Mouse (Mus musculus) ES-E14 (cell line): ENCODE data around the gene Smdt1. TPM values are rescaled to one million over a fixed set of nuclear protein-coding genes. Genes with fewer than 3 reads are reported as not detected.

ENCODE experiments used
- DNase-seq: peaks from one replicate; pipeline ENCODE4 v3.0.0-alpha.2; 2013; ENCODE audit warnings: low read depth, low spot score
- H3K27ac ChIP-seq: 2 replicates; pipeline ENCODE4 v1.5.1; 2012; ENCODE audit warnings: low read depth, mild to moderate bottlenecking, low read length, moderate library complexity, mixed read lengths; ENCODE audit not compliant: poor library complexity, insufficient read depth, severe bottlenecking
- H3K36me3 ChIP-seq: 2 replicates; pipeline ENCODE4 v1.6.1; 2012; ENCODE audit warnings: mild to moderate bottlenecking, low read length, moderate library complexity, mixed read lengths; ENCODE audit not compliant: control insufficient read depth, poor library complexity, insufficient read depth, severe bottlenecking
- H3K4me1 ChIP-seq, 2 experiments: fragments of 150-350 bp in 1 of 2; sonication (generic) in 1 of 2; 2 replicates each; pipeline ENCODE4 v1.6.1; 2012; ENCODE audit warnings: low read length in 2 of 2, mild to moderate bottlenecking in 1 of 2, mixed read lengths in 1 of 2; ENCODE audit not compliant: control insufficient read depth in 2 of 2, insufficient read depth in 2 of 2, poor library complexity in 1 of 2
- H3K4me3 ChIP-seq, 2 experiments: fragments of 150-350 bp in 1 of 2; sonication (generic) in 1 of 2; 2 replicates each; pipeline ENCODE4 v1.5.1; 2012; ENCODE audit warnings: low read length in 2 of 2, low read depth in 1 of 2, mild to moderate bottlenecking in 1 of 2, mixed read lengths in 1 of 2; ENCODE audit not compliant: insufficient read depth in 1 of 2, poor library complexity in 1 of 2, severe bottlenecking in 1 of 2
- H3K9ac ChIP-seq: 2 replicates; pipeline ENCODE4 v1.6.1; 2012; ENCODE audit warnings: low read depth, mild to moderate bottlenecking, low read length, mixed read lengths; ENCODE audit not compliant: poor library complexity, insufficient read depth, severe bottlenecking
- H3K9me3 ChIP-seq: fragments of 150-350 bp; sonication (generic); 2 replicates; pipeline ENCODE4 v1.6.1; 2012; ENCODE audit warnings: low read depth, mild to moderate bottlenecking, low read length; ENCODE audit not compliant: control insufficient read depth, insufficient read depth
- CHD2 ChIP-seq: IDR thresholded peaks from 2 replicates; pipeline ENCODE4 v1.6.1; 2014; ENCODE audit warnings: mild to moderate bottlenecking, low read depth, low read length, inconsistent platforms
- HCFC1 ChIP-seq: IDR thresholded peaks from 2 replicates; pipeline ENCODE4 v1.6.1; 2012; ENCODE audit warnings: low read length, inconsistent platforms, borderline replicate concordance; ENCODE audit not compliant: insufficient read depth
- MAFK ChIP-seq: IDR thresholded peaks from 2 replicates; pipeline ENCODE4 v1.6.1; 2014; ENCODE audit warnings: mild to moderate bottlenecking, low read depth, low read length, inconsistent platforms; ENCODE audit not compliant: insufficient read depth
- ZC3H11A ChIP-seq: IDR thresholded peaks from 2 replicates; pipeline ENCODE4 v1.6.1; 2012; ENCODE audit warnings: low read depth, mild to moderate bottlenecking, inconsistent platforms, low read length, borderline replicate concordance
- ZNF384 ChIP-seq: IDR thresholded peaks from 2 replicates; pipeline ENCODE4 v1.6.1; 2012; ENCODE audit warnings: low read depth, low read length, inconsistent platforms
- in situ Hi-C, 2 experiments: fragments of 600-800 bp; cut with MboI; formaldehyde crosslinking; loops; one replicate each; pipeline ENCODE4 v1.15.1; 2025; ENCODE audit warnings: low sequenced_read_pairs in 2 of 2, inconsistent platforms in 1 of 2; ENCODE audit not compliant: unreplicated experiment in 2 of 2
- total RNA-seq: library from RNA; depleted of rRNA; stranded (reverse); fragments of 300-350 nt; gene quantifications from 2 replicates; pipeline ENCODE4 v1.2.3, GENCODE M21; 2012

Gene Smdt1
- total RNA-seq, 1 experiment: 222 TPM

- Histone ChIP-seq H3K4me3 (peak overlapping the region; percentile 79 to 87), H3K27ac (peak overlapping the region; percentile 65), H3K4me1 (peaks cover 6 to 10% of the 10 kb centered on the region in 2 experiments), H3K36me3 (peaks cover 23% of the 10 kb centered on the region), H3K9me3 (no peaks in the 10 kb centered on the region), H3K9ac (peak overlapping the region; percentile 91)
- TF ChIP-seq ZC3H11A: no peak
- TF ChIP-seq CHD2: peak; percentile 96
- TF ChIP-seq ZNF384: no peak
- TF ChIP-seq MAFK: no peak
- TF ChIP-seq HCFC1: no peak; the same call in 1 of the 2 replicates
- peak; percentile 99 for DNase-seq
- in situ Hi-C loops: no loop called here
Observed at GRCm38 (mm10) chr15:82345820-82346470, 7.2 kb downstream of the Smdt1 start.

GRCm38 (mm10) chr15:82346580-82347302, 8.0 kb downstream of the Smdt1 start:
- in situ Hi-C loops: no loop called here
- TF ChIP-seq ZC3H11A: no peak
- TF ChIP-seq ZNF384: no peak
- TF ChIP-seq CHD2: no peak
- no peak for TF ChIP-seq HCFC1
- no peak for DNase-seq
- Histone ChIP-seq H3K27ac (no peak overlapping the region), H3K9ac (peak overlapping the region; percentile 58; the same call in 1 of the 2 replicates), H3K4me3 (peak overlapping the region; percentile 49 to 87), H3K9me3 (no peaks in the 10 kb centered on the region), H3K4me1 (peaks cover 4 to 9% of the 10 kb centered on the region in 2 experiments), H3K36me3 (peaks cover 23% of the 10 kb centered on the region)

- no peak for TF ChIP-seq ZC3H11A
- no peak for TF ChIP-seq HCFC1
- no peak for TF ChIP-seq ZNF384
- TF ChIP-seq MAFK: no peak
- TF ChIP-seq CHD2: no peak
- H3K4me3 ChIP-seq: peak overlapping the region; percentile 49 to 87; a peak in 3 of 4 replicates
- in situ Hi-C loops: no loop called here
- H3K4me1 ChIP-seq: peaks cover 4 to 9% of the 10 kb centered on the region in 2 experiments
- no peak overlapping the region for H3K27ac ChIP-seq
- DNase-seq: no peak
- H3K36me3 ChIP-seq: peaks cover 23% of the 10 kb centered on the region
- H3K9ac ChIP-seq: peak overlapping the region; percentile 58; the same call in 1 of the 2 replicates
- H3K9me3 ChIP-seq: no peaks in the 10 kb centered on the region
Observed at GRCm38 (mm10) chr15:82347303-82347676, 8.5 kb downstream of the Smdt1 start.

GRCm38 (mm10) chr15:82347852-82348251, 9.1 kb downstream of the Smdt1 start:
- in situ Hi-C loops: no loop called here
- no peaks in the 10 kb centered on the region for H3K9me3 ChIP-seq
- no peak overlapping the region for H3K9ac ChIP-seq
- no peak for DNase-seq
- peaks cover 23% of the 10 kb centered on the region for H3K36me3 ChIP-seq
- no peak overlapping the region for H3K27ac ChIP-seq
- TF ChIP-seq ZNF384: no peak
- TF ChIP-seq ZC3H11A: no peak
- no peak for TF ChIP-seq MAFK
- TF ChIP-seq HCFC1: no peak
- no peak for TF ChIP-seq CHD2
- H3K4me1 ChIP-seq: peaks cover 4 to 9% of the 10 kb centered on the region in 2 experiments
- H3K4me3 ChIP-seq: no peak overlapping the region
